Comparison of ENCODE assay signal across 21 mouse cellular contexts in the genomic region with DNA sequence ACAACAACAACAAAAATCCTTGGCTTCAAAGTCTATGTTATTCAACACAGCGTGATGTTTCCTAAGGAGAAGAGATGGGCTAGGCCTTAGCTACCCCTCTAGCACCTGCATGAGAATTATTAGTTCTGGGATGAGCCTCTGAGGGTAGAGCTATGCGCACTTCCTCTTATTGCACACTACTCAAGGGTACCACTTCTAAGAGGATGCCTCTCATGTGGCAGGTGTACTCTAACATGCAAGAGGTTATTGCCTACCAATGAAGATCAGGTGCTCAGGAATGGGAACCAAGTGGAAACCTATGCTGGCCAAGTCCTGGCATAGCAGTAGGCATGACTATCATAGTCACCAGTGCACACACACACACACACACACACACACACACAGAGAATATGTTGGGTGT. TPM values are rescaled to one million over a fixed set of nuclear protein-coding genes. Genes with fewer than 3 reads are reported as not detected.
"Had no signal": no experiment of that assay in that cellular context is flagged by ENCODE, and none has a peak within 500 bp of the region (broad histone marks: within the 10 kb centered on the region; RNA-seq: fewer than 3 reads in every experiment).

No protein-coding gene starts in this region.

- DNase-seq: kidney, adult 2 months; kidney, postnatal 25 days; liver; liver, embryonic 13.5 days; liver, postnatal 0 days; lung, postnatal 14 days; right cerebral cortex, adult 18-20 months; right cerebral cortex, postnatal 25 days had no signal

- H3K9me3 ChIP-seq: intestine, embryonic 15.5 days; kidney, embryonic 15.5 days; limb, embryonic 12.5 days; liver, embryonic 13.5 days; lung, embryonic 15.5 days; megakaryocyte, embryonic 14.5 days; midbrain, embryonic 12.5 days had no signal

- H3K9ac ChIP-seq: intestine, embryonic 15.5 days; kidney, embryonic 15.5 days; limb, embryonic 12.5 days; liver, embryonic 13.5 days; liver, postnatal 0 days; lung, embryonic 15.5 days; midbrain, embryonic 12.5 days had no signal

- H3K36me3 ChIP-seq: intestine, embryonic 15.5 days; kidney, embryonic 15.5 days; limb, embryonic 12.5 days; liver, embryonic 13.5 days; lung, embryonic 15.5 days; midbrain, embryonic 12.5 days had no signal

- H3K4me3 ChIP-seq: intestine, embryonic 15.5 days; kidney, embryonic 15.5 days; limb, embryonic 12.5 days; liver, embryonic 13.5 days; lung, embryonic 15.5 days; megakaryocyte, embryonic 14.5 days; midbrain, embryonic 12.5 days had no signal

- H3K27me3 ChIP-seq: intestine, embryonic 15.5 days; kidney, embryonic 15.5 days; limb, embryonic 12.5 days; liver, embryonic 13.5 days; lung, embryonic 15.5 days; midbrain, embryonic 12.5 days had no signal

- ATAC-seq: liver, postnatal 0 days; midbrain, embryonic 16.5 days had no signal

- H3K27ac ChIP-seq: intestine, embryonic 15.5 days; kidney, embryonic 15.5 days; limb, embryonic 12.5 days; liver, embryonic 13.5 days; lung, embryonic 15.5 days; macrophage; midbrain, embryonic 12.5 days had no signal

- H3K4me1 ChIP-seq: kidney, embryonic 15.5 days; liver, embryonic 13.5 days; lung, embryonic 15.5 days; midbrain, embryonic 12.5 days had no signal

- H3K4me2 ChIP-seq: intestine, embryonic 15.5 days; kidney, embryonic 15.5 days; limb, embryonic 12.5 days; liver, embryonic 13.5 days; lung, embryonic 15.5 days; midbrain, embryonic 12.5 days had no signal

RNA-seq across cellular contexts. Expression of a gene that starts 1.3 kb away (rescaled TPM):
- total RNA-seq: layer of hippocampus, postnatal 25 days; left cerebral cortex, adult 8-10 months; left cerebral cortex, postnatal 25 days had no signal
- polyA plus RNA-seq: kidney, embryonic 15.5 days; limb, embryonic 12.5 days; liver, embryonic 13.5 days; liver, postnatal 0 days; lung, embryonic 15.5 days; macrophage; midbrain, embryonic 12.5 days; midbrain, embryonic 16.5 days; neural tube, embryonic 14.5 days had no signal

RNA-seq across cellular contexts. Expression of a gene that starts 27.1 kb away (rescaled TPM):
- total RNA-seq: layer of hippocampus, postnatal 25 days; left cerebral cortex, postnatal 25 days had no signal
- polyA plus RNA-seq: limb, embryonic 12.5 days; lung, embryonic 15.5 days; macrophage; midbrain, embryonic 12.5 days; midbrain, embryonic 16.5 days; neural tube, embryonic 14.5 days; stomach, embryonic 14.5 days had no signal
